Mouse (Mus musculus): Measurements from ENCODE around the gene Igf1r.

The Igf1r gene

DNA sequence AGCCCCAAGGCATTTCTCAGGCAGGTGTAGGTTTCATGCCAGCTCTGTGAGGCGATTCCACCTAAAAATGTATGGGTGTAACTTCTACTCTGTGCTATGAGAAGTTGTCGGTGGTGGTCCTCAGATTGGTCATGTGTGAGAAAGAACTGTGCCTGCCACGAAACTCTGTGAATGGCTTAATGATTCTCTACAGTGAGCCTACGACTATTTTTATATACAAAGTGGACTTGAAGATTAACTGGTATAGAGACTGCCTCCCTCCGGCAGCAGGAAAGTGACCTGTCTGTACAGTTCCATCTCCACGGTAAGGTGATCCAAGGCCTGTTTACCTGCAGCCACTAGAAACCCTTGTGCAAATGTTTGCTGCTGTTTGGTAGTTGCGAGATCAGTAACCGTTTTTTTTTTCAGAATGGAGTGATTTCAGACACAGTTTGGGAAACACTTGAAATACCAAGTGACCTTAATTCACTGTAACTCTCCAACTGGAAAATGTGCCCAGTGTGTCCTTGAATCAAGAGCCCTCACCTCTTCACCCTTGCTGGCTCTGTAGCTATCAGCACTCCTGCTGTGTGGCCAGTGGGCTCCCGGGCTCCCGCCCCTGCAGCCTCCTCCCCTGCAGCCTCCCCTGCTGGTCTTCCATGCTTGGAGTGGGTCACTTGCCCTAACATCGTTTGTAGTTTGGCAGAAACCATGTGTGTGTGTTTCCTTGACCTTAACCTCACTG, 127.7 kb downstream of the Igf1r start:
- DNase-seq (ENCODE audit: low spot score) = no peak

DNA sequence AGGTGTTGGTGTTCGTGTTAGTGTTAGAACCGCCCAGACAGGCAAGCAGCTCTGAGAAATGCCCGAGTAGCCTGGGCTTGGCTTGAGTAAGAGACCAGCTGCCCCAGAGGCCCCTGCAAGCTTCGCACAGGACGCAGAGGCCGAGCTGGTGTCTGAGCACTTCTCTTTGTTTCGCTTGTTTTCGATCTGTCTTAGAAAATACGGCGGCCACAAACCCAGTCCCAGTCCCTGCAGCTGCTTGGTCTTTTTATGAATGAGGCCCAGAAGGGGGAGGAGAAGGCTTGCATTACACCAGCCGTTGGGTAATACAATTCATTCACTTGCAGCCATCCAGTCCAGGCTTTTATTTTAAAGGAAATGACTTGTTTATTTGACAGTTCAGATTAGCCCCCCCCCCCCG, 132.7 kb downstream of the Igf1r start:
- no peak for DNase-seq (ENCODE audit: low spot score)

DNA sequence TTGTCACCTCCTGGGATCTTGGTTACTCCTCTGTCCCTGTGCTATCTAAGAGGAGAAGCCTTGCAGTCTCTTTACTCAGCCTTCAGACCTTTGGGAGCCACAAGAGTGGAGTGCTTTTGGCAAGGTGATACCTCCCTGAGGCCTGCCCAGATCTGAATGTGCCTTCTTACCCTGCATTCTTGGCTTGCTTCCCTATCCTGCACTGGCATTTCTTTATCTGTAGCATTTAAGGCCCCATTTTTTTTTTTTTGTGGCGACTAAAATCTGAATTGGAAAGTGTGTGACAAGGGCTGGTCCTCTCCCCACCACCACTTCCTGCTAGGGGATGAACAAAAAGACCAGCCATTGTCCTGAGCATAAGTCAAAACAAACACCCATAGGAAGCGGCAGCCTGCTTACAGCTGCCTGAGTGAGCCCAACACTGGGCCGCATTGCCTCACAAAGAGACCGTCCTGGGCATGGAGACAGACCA, 133.3 kb downstream of the Igf1r start:
- DNase-seq (ENCODE audit: low spot score) = no peak

DNA sequence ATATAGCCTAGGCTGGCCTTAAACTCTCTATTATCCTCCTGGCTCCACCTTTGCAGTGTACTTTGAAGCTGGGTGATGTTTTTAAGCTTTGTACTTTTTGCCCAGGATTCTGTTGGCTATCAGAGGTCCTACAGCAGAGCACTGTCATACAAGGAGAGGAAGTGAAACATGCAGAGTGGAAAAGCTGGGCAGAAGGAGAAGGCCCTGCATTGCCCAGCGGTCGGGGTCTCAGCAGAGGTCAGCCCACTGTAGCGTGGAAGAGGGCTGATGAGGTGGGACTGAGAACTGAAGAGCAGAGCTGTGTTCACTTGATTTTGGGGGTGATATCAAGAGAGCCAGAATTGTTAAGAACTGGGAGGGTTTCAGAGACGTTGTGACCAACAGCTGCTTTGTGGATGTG, 134.9 kb downstream of the Igf1r start:
- no peak for DNase-seq (ENCODE audit: low spot score)

DNA sequence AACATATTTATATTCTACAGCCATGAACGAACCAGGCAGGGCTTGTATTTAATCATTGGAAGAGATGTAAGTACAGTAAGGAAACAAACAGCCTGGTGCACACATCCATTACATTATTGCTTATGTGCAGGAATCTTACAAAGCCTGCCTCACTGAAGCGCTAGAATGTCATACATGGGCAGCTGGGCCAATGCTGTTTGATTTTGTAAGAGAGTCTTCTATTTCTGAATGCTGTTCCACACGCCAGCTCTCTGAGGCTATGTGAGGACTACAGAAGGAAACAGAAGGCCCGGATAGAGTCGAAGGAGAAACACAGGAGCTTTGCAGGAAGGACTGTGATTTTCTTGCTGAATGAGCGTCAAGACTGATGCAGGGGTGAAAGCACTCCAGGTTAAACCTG, 136.2 kb downstream of the Igf1r start:
- DNase-seq (ENCODE audit: low spot score) = no peak

DNA sequence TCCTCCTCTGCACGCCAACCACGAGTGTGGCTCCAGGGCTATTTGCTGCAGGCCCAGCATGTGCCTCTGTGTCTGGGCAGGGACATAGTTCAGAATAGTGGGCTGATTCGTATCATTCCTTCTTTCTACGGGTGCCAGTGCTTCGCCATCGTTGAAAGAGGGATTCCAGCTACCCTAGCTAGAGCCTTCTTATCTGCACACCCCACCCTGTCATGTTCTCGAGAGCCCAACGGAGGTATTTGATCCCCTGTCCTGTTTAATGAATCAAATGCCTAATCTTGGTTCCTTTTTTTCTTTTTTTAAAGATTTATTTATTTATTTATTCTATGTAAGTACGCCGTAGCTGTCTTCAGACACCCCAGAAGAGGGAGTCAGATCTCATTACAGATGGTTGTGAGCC, 137.1 kb downstream of the Igf1r start:
- no peak for DNase-seq (ENCODE audit: low spot score)

DNA sequence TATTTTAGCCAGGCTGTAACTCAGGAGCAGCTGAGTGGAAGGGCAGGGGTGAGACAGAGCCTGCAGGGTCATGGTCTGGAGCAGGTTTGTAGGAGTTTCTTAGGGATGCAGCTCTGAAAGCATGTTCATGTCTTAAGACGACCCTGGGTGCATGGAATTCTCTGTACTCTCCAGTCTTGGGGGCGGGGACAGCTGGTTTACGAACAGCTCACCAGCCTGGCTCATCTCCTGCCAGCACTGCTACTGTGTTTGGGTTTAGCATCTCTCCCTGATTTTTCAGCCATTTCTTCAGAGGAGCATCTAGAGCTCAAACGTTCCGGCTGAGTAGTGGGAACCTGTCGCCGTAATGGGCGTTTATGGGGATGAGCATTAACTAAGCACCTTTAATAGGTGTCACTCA, 137.9 kb downstream of the Igf1r start:
- no peak for DNase-seq (ENCODE audit: low spot score)

DNA sequence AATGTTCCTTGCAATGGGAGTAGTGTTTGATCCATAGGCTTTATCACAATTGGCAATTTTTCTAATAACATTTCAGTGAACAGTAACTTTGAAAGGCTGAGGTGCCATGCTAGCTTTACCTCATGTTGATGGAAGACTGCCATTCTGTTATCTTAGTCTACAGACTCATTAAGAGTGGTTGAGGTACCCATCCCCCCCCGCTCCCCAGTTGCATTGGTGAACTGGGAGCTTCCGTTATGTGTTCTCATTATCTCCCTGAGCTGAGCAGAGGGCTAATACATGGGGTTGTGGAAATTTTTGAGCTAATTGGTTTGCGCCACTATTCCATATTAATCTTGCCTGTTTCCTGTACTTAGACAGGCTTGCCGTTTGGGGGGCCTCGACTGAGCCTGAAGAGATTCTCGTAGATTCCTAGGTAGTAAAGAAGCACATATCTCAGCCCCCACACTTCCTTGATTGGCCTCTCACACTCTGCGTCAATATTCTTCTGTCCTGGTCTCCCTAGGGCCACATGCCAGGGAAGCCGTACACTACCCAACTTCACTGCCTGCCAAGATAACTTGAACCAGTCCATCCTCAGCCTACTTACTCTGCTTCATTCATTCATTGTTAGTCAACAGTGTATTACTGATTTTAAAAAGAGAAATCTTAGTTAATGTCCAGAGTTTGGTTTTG, 139.8 kb downstream of the Igf1r start:
- DNase-seq (ENCODE audit: low spot score) = no peak

DNA sequence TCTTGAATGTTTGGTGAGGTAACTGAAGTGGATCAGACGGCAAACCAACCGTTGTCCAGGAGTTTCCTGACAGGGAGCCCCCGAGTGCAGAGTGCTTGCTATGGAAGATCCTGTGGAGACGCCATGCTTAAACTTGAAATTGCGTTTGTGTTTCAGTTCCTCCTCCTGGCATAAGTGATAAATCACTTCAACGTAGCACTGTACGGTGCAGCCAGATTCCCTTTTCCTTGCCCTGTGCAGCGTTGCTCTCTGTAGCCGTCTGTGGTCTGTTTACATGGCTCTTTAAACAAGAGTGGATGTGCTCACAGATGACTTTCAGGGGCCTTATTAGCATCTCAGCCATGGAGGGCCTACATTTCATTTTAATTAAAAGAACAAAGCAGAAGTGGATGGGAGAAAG, 141.2 kb downstream of the Igf1r start:
- no peak for DNase-seq (ENCODE audit: low spot score)

DNA sequence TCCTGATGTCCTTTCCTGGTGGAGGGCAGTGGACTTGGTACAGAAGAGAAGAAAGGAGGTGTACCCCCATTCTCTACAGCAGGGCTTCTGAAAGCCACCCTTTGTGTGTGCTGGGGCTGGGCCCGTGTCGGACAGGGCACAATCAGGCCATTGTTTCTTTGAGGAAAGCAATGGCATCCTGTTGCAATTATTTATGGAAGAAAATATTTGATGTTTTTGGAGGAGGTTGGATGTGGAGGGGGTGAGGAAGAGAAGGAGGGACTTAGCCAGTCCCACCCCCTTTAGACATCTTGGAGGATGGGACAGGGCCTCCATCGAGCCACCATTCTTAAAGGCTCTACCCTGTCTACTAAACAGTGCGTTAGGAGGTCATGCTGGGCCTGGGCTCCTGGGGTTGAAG, 142.9 kb downstream of the Igf1r start:
- no peak for DNase-seq (ENCODE audit: low spot score)

DNA sequence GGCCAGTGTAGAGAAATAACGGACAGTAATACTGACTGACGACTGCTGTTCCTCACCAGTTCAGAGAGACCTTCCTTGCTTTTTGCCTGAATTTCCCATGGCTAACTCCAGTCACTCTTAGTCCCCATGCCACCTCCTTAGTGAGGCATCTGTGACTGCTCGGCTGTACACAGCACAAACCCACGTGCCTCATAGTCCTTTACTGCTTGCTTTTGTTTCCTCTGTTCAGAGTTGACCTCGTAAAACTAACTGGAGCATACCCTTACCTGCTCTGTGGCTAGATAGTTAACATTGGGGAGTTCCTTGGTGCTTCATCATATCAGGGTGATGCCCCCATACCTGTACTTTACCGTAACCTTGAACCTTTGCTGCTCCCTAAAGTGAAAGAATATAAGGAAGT, 143.8 kb downstream of the Igf1r start:
- no peak for DNase-seq (ENCODE audit: low spot score)

DNA sequence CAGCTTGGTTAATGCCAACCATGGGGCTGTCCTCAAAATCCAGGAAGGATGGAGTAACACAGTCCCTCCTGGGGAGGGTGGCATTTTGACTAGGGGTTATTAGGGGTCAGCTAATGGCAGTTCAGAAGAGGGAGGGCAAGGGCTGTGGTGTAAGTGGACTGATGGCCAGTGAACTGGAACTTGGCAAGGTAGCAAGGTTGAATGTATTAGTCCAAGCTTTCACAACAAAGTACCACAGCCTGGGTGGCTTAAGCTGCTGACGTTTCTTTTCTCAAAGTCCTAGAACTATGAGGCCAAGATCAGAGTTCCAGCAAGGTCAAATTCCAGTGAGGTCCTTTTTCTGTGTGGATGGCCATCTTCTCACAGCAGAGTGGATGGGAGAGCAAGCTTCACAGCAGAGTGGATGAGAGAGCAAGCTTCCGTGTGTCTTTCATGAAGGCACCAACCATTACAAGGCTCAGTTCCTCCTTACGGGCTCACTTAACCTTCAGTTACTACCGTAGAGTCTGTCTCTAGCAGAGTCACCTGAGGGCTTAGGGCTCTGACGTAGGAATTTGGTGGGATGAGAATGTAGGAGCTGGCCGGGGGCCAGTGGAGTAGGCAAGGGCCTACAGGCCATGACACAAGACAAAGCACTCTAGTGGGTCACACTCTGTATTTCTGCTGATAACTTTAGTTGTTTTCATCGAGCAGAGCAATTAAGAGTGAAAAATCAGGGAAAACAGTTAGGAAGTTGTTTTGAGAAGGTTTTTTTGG, 144.6 kb downstream of the Igf1r start:
- DNase-seq (ENCODE audit: low spot score) = no peak

DNA sequence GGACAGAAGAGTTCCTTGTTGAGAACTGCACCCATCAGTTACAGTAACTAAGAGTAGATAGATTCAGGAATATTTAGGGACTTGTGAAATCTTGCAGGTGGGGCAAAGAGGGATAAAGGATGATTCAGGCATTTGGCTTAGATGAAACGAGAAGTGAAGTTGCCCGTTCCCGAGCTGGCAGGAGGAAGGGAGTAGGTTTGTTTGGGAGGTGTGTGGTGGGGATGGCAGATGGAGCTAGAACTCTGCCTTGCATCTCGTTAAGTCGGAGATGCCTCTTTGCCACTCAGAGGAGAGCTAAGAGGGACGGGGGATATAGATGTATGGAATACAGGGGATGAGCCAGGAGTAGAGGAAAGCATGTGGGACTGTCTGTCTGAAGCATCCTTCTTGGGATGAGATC, 145.5 kb downstream of the Igf1r start:
- DNase-seq (ENCODE audit: low spot score) = no peak

DNA sequence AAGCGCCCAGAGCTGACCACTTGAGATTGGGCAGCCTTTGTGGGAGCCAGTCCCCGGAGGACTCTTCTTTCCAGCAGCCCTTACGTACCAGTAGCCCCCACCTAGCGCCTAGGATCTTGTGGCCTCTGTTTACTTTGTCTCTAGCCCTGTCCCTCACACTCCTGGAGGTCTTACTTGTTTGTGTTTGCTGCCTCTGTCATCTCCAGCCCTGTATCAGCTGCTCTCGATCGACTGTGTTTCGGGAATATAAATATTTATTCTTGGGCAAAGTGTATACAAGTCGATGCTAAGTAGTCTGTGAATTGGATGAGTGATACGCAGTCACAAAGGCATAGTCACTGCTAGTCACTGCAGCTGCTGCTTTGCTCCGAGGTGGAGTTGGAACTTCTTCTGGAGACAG, 147.8 kb downstream of the Igf1r start:
- no peak for DNase-seq (ENCODE audit: low spot score)

DNA sequence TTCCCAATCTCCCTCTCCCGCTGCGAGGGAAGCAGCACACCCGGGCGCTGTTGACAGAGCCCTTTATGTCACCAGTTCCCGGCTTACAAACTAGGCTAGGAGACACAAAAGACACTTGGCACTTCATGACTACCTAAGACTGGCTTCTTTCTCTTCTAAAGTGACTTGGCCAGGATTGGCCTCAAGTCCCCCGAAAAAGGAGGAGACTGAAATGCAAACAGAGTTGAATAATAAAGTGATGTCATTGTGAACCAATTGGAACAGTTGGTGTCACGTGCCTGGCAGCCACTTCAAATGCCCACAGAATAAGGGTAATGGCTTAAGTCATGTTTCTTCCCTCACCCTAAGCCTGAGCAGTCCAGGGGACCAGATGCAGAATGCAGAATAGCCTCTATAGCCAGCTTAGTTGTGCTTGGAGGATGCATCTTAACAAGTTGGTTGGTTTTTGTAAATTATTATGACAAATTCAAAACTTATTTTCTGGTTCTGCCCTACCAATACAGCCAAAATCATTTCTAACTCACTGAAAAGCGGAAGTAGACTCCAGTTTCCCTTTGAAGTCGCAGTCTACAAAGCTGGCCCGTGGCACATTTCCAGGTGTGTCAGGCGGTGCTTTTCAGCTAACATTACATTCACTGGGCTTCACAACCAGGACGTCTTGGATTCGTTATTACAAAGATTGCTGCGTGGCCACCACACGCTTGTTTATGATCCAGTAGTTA, 150.0 kb downstream of the Igf1r start:
- DNase-seq (ENCODE audit: low spot score) = no peak

DNA sequence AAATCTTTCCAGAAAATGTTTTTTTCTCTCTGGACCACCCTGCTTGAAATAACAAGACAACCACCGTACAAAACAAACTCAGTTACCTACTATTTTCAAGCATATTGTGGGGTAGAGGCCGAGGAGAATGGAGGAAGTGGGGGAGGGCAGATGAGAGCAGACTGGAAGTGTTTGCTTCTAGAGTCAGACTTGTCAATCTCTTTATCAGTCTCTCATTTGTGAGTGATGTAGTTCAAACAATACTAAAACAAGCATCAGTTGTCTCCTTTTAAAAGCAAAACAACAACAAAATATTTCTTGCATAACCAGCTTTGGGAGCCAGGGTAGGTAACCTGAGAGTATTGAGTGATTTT, 150.5 kb downstream of the Igf1r start:
- no peak for DNase-seq (ENCODE audit: low spot score)

DNA sequence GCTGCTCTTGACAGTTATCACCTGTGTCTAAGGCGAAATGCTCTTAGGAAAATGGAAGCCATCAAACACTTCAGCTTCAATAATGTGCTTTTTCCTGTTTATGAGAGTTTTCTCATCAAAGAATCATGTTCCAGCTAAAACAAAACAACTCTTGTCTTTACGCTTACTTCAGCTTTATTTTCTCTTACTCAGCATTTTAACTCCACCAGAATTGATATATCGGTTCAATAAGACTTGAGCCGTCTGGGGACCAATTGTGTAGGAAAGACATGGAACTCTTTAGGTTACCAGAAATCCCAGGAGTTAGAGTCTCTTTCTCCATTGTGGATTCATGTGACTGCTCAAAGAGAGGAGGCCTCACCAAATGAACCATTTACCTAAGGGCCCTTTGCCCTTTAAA, 158.9 kb downstream of the Igf1r start:
- no peak for DNase-seq (ENCODE audit: low spot score)

DNA sequence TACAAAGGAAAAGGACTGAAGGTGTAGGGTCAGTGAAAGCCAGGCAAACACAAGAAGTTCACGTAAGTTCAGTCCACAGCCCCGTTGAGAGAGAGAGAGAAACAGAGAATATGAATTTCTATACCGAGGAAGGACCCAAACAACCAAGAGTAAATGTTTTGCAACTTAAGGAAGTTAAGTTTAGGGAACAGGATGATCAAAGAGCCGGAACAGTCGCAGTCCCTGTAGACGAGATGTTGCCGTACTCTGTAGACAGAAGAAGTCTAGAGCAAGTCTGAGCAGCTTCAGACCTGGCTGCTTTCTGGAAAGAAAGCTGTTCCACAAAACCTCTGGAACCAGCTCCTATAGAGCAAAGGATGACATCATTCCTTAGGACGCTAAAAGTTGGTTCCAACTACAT, 160.0 kb downstream of the Igf1r start:
- no peak for DNase-seq (ENCODE audit: low spot score)

DNA sequence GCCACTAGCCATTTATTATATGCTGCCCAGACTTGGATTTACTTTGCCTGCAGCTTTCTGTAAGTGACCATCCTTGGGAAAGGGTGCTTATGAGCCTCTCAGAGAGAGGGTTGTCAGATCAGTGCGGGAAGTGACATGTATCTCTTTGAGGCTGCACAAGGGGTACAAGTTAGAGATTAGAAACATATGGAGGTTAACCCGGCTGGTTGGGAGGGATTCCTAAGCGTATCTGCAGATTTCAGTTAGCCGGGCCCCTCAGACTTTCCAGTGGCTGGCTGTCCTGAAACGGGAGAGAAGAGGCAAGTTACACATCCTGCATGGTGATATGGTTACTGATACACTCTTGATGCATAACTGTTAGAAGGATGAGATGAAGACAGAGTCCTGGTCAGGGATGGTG, 161.7 kb downstream of the Igf1r start:
- DNase-seq (ENCODE audit: low spot score) = no peak

DNA sequence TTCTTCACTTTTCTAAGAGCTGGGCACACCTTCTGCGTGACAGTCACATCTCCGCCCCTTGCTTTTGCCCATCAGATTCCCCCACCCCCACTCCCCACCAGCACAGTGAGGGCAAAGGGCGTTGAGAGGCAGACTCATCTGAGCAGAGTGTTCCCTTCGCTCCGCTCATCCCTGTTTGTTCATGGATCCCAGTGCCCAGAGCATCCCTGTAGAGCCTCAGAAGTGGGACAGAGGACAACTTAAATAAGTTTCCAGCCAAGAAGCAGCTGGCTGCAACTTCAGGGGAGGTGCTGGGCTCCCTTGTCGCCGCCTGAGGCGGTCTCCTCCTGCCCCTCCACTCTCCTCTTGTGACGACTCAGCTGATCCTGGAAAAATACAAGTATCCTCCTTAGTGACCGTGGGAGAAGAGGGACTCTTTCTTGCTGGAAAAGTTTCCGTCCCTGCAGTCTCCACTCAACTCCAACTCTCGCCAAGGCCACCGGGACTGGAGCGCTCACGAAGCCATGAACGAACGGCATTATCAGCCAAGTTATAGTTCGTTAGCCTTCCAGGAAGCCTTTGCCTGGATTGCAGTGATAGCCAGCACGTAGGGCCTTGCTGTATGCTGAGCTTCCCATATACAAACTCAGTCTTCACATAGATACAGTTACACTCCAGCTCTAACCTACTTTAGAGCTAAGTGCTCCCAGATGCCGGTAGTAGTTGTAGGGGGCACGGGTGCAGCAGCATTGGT, 162.5 kb downstream of the Igf1r start:
- no peak for DNase-seq (ENCODE audit: low spot score)

DNA sequence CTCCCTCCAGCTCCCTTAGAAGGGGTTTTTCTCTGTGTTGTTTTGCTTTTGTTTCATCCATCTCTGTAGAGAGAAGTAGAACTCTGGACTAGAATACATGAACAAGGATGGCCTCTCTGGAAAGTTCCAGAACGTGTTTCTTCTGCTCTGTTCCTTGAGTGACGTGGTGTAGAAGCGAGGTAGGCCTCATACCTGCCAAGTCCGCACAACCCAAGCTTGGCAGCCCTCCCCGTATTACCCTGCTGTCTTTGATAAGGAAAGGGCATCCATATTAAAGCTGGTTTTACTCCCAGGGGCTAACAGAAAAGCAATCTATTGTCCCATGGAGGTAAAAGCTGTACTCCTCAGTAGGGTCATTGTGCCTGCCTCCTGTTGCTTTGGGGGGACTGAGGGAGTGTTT, 164.9 kb downstream of the Igf1r start:
- no peak for DNase-seq (ENCODE audit: low spot score)

DNA sequence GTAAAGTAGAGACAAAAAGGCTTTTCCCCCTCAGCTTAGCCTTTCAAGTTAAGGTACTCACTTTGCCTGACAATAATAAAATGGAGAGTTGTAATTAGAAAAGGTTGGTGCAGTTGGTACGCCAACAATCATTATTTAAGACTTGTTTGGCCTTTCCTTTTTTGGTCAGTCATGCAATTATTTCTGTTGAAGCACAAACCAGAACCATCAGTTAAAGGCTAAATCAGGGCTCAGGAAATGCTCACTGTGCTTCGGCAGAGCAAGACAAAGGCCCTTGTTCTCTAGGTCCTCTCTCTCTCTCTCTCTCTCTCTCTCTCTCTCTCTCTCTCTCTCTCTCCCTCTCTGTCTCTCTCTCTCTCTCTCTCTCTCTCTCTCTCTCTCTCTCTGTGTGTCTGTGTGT, 165.4 kb downstream of the Igf1r start:
- no peak for DNase-seq (ENCODE audit: low spot score)

Data from urinary bladder, postnatal 10 days (tissue).